Mouse (Mus musculus): ENCODE data around the gene Ccdc33. TPM values are rescaled to one million over a fixed set of nuclear protein-coding genes. Genes with fewer than 3 reads are reported as not detected.

The Ccdc33 gene
- total and polyA plus RNA-seq, 2 experiments: not detected

DNA sequence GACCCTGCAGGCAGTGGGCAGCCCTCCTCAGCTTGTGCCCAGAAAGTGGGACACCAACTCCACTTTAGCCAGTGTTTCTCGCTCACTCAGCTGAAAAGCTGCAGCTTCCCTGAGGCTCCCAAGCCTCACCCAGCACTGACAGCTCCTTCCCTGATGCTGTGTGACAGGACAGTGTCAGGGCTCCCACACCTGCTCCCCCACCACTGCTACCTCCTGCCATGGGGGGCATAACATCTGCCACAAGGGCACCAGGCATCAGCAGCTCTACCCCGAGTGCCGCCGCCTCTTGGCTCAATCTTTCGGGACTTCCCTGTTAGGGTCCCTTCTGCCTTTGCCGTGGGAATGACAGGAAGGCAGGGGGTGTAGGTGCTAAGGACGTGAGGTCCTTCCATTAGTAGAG is 132.3 kb downstream of the Ccdc33 start:
- H3K27ac ChIP-seq (replicated peaks; ENCODE audit: insufficient read depth, low read depth, low read length): no peak overlapping the region
- H3K36me3 ChIP-seq (ENCODE audit: control insufficient read depth, insufficient read depth, low read length): no peaks in the 10 kb centered on the region
- no peaks in the 10 kb centered on the region for H3K79me2 ChIP-seq (ENCODE audit: control insufficient read depth, insufficient read depth, low read length)
- H3K27me3 ChIP-seq (ENCODE audit: control insufficient read depth, insufficient read depth, low read length): no peaks in the 10 kb centered on the region
- H3K4me1 ChIP-seq (ENCODE audit: control insufficient read depth, insufficient read depth, low read length): no peaks in the 10 kb centered on the region
- no peak for TF ChIP-seq POLR2A (IDR thresholded peaks at IDR 0.05; ENCODE audit: extremely low read depth, insufficient read depth, low read length)
- TF ChIP-seq CTCF (IDR thresholded peaks at IDR 0.05; ENCODE audit: low read depth, low read length): no peak
- no peak for DNase-seq (ENCODE audit: extremely low read depth, low read depth, low spot score)
- no peak overlapping the region for H3K4me3 ChIP-seq (ENCODE audit: insufficient read depth, low read depth, low read length)
- H3K9ac ChIP-seq (ENCODE audit: low read depth, low read length): no peak overlapping the region
- 74% methylated on average over 7 of the region's 7 CpGs for WGBS

DNA sequence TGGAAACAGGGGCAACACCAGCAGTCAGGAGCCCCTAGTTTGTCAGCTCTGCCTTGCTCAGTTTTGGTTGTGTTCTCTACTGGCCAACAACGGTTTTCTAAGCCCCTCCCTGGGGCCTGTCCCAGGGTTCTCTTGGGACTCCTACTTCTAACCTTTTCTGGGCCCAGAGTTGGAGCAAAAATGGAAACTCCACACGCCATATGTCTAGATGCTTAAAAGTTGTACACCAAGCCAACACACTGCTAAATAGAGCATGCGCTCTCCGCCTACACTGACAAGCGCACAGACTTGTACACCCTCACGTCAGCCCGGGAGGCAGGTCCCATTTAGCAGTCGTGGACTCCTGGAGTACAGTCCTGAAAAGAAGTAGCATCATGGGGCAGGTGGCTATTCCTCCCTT is 133.3 kb downstream of the Ccdc33 start:
- no peaks in the 10 kb centered on the region for H3K27me3 ChIP-seq (ENCODE audit: control insufficient read depth, insufficient read depth, low read length)
- no peak overlapping the region for H3K27ac ChIP-seq (replicated peaks; ENCODE audit: insufficient read depth, low read depth, low read length)
- H3K4me3 ChIP-seq (ENCODE audit: insufficient read depth, low read depth, low read length): no peak overlapping the region
- no peaks in the 10 kb centered on the region for H3K36me3 ChIP-seq (ENCODE audit: control insufficient read depth, insufficient read depth, low read length)
- TF ChIP-seq POLR2A (IDR thresholded peaks at IDR 0.05; ENCODE audit: extremely low read depth, insufficient read depth, low read length): no peak
- no peak for TF ChIP-seq CTCF (IDR thresholded peaks at IDR 0.05; ENCODE audit: low read depth, low read length)
- no peak for DNase-seq (ENCODE audit: extremely low read depth, low read depth, low spot score)
- 88% methylated on average over 8 of the region's 8 CpGs for whole genome bisulfite sequencing
- no peaks in the 10 kb centered on the region for H3K79me2 ChIP-seq (ENCODE audit: control insufficient read depth, insufficient read depth, low read length)
- no peaks in the 10 kb centered on the region for H3K4me1 ChIP-seq (ENCODE audit: control insufficient read depth, insufficient read depth, low read length)
- no peak overlapping the region for H3K9ac ChIP-seq (ENCODE audit: low read depth, low read length)

- Histone ChIP-seq H3K9ac (ENCODE audit: low read depth, low read length) (no peak overlapping the region), H3K27me3 (ENCODE audit: control insufficient read depth, insufficient read depth, low read length) (no peaks in the 10 kb centered on the region), H3K4me3 (ENCODE audit: insufficient read depth, low read depth, low read length) (no peak overlapping the region), H3K36me3 (ENCODE audit: control insufficient read depth, insufficient read depth, low read length) (no peaks in the 10 kb centered on the region), H3K79me2 (ENCODE audit: control insufficient read depth, insufficient read depth, low read length) (no peaks in the 10 kb centered on the region), H3K4me1 (ENCODE audit: control insufficient read depth, insufficient read depth, low read length) (no peaks in the 10 kb centered on the region), H3K27ac (replicated peaks; ENCODE audit: insufficient read depth, low read depth, low read length) (no peak overlapping the region)
- TF ChIP-seq CTCF (IDR thresholded peaks at IDR 0.05; ENCODE audit: low read depth, low read length): no peak
- no peak for TF ChIP-seq POLR2A (IDR thresholded peaks at IDR 0.05; ENCODE audit: extremely low read depth, insufficient read depth, low read length)
- no peak for DNase-seq (ENCODE audit: extremely low read depth, low read depth, low spot score)
- 83% methylated on average over 10 of the region's 10 CpGs for WGBS
Measured at GRCm38 (mm10) chr9:57980570-57980969, 138.1 kb downstream of the Ccdc33 start.

DNA sequence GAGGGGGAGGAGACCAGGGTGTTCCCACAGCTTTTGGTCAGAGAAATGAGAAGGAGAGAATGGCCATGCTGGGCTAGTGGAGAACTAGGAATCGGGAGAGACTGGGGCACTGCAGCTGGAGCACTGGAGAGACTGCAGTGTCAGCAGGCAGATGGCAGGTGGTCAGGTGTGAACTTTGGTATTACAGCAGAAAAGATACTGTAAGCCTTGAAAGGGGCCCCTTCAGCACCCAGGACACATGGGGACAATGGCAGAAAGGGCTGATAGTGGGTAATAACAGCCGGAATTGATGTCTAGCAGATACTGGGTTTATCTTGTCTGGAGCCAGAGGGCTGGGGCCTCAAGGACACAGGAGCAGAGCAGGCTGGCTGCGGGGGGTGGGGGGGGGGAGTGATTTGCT is 139.8 kb downstream of the Ccdc33 start:
- no peaks in the 10 kb centered on the region for H3K36me3 ChIP-seq (ENCODE audit: control insufficient read depth, insufficient read depth, low read length)
- H3K79me2 ChIP-seq (ENCODE audit: control insufficient read depth, insufficient read depth, low read length): no peaks in the 10 kb centered on the region
- H3K27ac ChIP-seq (replicated peaks; ENCODE audit: insufficient read depth, low read depth, low read length): no peak overlapping the region
- H3K4me1 ChIP-seq (ENCODE audit: control insufficient read depth, insufficient read depth, low read length): no peaks in the 10 kb centered on the region
- no peaks in the 10 kb centered on the region for H3K27me3 ChIP-seq (ENCODE audit: control insufficient read depth, insufficient read depth, low read length)
- TF ChIP-seq POLR2A (IDR thresholded peaks at IDR 0.05; ENCODE audit: extremely low read depth, insufficient read depth, low read length) (no peak), CTCF (IDR thresholded peaks at IDR 0.05; ENCODE audit: low read depth, low read length) (no peak)
- no peak for DNase-seq (ENCODE audit: extremely low read depth, low read depth, low spot score)
- H3K9ac ChIP-seq (ENCODE audit: low read depth, low read length): no peak overlapping the region
- WGBS: 56% methylated on average over 3 of the region's 3 CpGs
- H3K4me3 ChIP-seq (ENCODE audit: insufficient read depth, low read depth, low read length): no peak overlapping the region

Other genes starting within 250 kb of the Ccdc33 start
- gene Ubl7, start 207.8 kb downstream of the Ccdc33 start, total RNA-seq (2014; rRNA removed): 9.8 and 14.0 TPM in 2 replicates
- 90.8 and 105 TPM in 2 replicates for gene Ubl7, start 207.8 kb downstream of the Ccdc33 start, polyA plus RNA-seq (2012; rRNA removed)
- gene Sema7a, start 178.7 kb downstream of the Ccdc33 start, total RNA-seq (2014; rRNA removed): 0.09 and 0.74 TPM in 2 replicates
- gene Sema7a, start 178.7 kb downstream of the Ccdc33 start, polyA plus RNA-seq (2012; rRNA removed): 0.21 and 0.53 TPM in 2 replicates
- 6.3 TPM in 1 of 2 replicates, not detected in the other for gene Cyp11a1, start 112.4 kb downstream of the Ccdc33 start, total RNA-seq (2014; rRNA removed)
- gene Cyp11a1, start 112.4 kb downstream of the Ccdc33 start, polyA plus RNA-seq (2012; rRNA removed): not detected in 2 replicates
- gene Stra6, start 55.0 kb downstream of the Ccdc33 start, total RNA-seq (2014; rRNA removed): not detected in 2 replicates
- gene Stra6, start 55.0 kb downstream of the Ccdc33 start, polyA plus RNA-seq (2012; rRNA removed): not detected in 2 replicates
- 1.4 and 1.5 TPM in 2 replicates for gene Islr, start 85.5 kb upstream of the Ccdc33 start, total RNA-seq (2014; rRNA removed)
- gene Islr, start 85.5 kb upstream of the Ccdc33 start, polyA plus RNA-seq (2012; rRNA removed): 6.8 and 7.7 TPM in 2 replicates
- 0.07 TPM in 1 of 2 replicates, not detected in the other for gene Islr2, start 85.5 kb upstream of the Ccdc33 start, total RNA-seq (2014; rRNA removed)
- gene Islr2, start 85.5 kb upstream of the Ccdc33 start, polyA plus RNA-seq (2012; rRNA removed): not detected in 2 replicates
- 7.4 and 8.9 TPM in 2 replicates for gene Pml, start 131.0 kb upstream of the Ccdc33 start, total RNA-seq (2014; rRNA removed)
- gene Pml, start 131.0 kb upstream of the Ccdc33 start, polyA plus RNA-seq (2012; rRNA removed): 13.8 and 15.2 TPM in 2 replicates
- 5.4 and 5.8 TPM in 2 replicates for gene Stoml1, start 134.3 kb upstream of the Ccdc33 start, total RNA-seq (2014; rRNA removed)
- 7.8 and 8.1 TPM in 2 replicates for gene Stoml1, start 134.3 kb upstream of the Ccdc33 start, polyA plus RNA-seq (2012; rRNA removed)
- gene Loxl1, start 194.4 kb upstream of the Ccdc33 start, total RNA-seq (2014; rRNA removed): 0.74 and 1.0 TPM in 2 replicates
- 2.2 TPM in 2 replicates for gene Loxl1, start 194.4 kb upstream of the Ccdc33 start, polyA plus RNA-seq (2012; rRNA removed)